Mouse (Mus musculus): ENCODE measurements around the gene E030018B13Rik. TPM values are rescaled to one million over a fixed set of nuclear protein-coding genes. Genes with fewer than 3 reads are reported as not detected.

E030018B13Rik gene
- not detected in 2 replicates for polyA plus RNA-seq (2012; ENCODE audit: low replicate concordance)

GRCm38 (mm10) chr7:63916268-63916907, at the start of gene E030018B13Rik:
TSS of gene E030018B13Rik (plus strand) at chr7:63916857.

GRCm38 (mm10) chr7:63938914-63939396, 22.3 kb downstream of the E030018B13Rik start, which contains the start of gene Klf13:
TSS of gene Klf13 (minus strand) at chr7:63938915.

Other genes starting within 250 kb of the E030018B13Rik start
- 162 and 304 TPM in 2 replicates for gene Klf13, start 22.1 kb downstream of the E030018B13Rik start, polyA plus RNA-seq (2012; ENCODE audit: low replicate concordance)
- 0.30 and 1.6 TPM in 2 replicates for gene Trpm1, start 237.0 kb downstream of the E030018B13Rik start, polyA plus RNA-seq (2012; ENCODE audit: low replicate concordance)